Mouse (Mus musculus) forebrain, postnatal 0 days (tissue): Measurements from ENCODE around the gene 1700023F06Rik. TPM values are rescaled to one million over a fixed set of nuclear protein-coding genes. Genes with fewer than 3 reads are reported as not detected.
A peak's percentile ranks its signal among the peaks of the same experiment; 100 is the strongest.

ENCODE experiments used
- ATAC-seq: fragments of 200-750 bp; cut with Nextera tagmentation; 2 replicates; pipeline ENCODE4 v1.8.0; 2017; ENCODE audit warnings: mild to moderate bottlenecking, moderate library complexity
- DNase-seq: peaks from one replicate; pipeline ENCODE4 v3.0.0-alpha.2; 2015
- H3K27ac ChIP-seq: fragments of 300-500 bp; sonication (generic); 2 replicates; pipeline ENCODE4 v1.5.1; 2014; ENCODE audit warnings: low read depth, mild to moderate bottlenecking, antibody characterized with exemption, low read length, moderate library complexity, mixed read lengths
- H3K27me3 ChIP-seq: fragments of 300-500 bp; sonication (generic); 2 replicates; pipeline ENCODE4 v1.6.1; 2014; ENCODE audit warnings: mild to moderate bottlenecking, low read length, mixed read lengths; ENCODE audit not compliant: insufficient read depth
- H3K36me3 ChIP-seq: fragments of 300-500 bp; sonication (generic); 2 replicates; pipeline ENCODE4 v1.6.1; 2014; ENCODE audit warnings: mild to moderate bottlenecking, moderate library complexity; ENCODE audit not compliant: insufficient read depth
- H3K4me1 ChIP-seq: fragments of 300-500 bp; sonication (generic); 2 replicates; pipeline ENCODE4 v1.6.1; 2014; ENCODE audit warnings: antibody characterized with exemption; ENCODE audit not compliant: insufficient read depth
- H3K4me2 ChIP-seq: fragments of 300-500 bp; sonication (generic); 2 replicates; pipeline ENCODE4 v1.6.1; 2014; ENCODE audit warnings: low read depth, mild to moderate bottlenecking, moderate library complexity
- H3K4me3 ChIP-seq: fragments of 300-500 bp; sonication (generic); 2 replicates; pipeline ENCODE4 v1.5.1; 2014; ENCODE audit warnings: low read depth, low read length, mixed read lengths
- H3K9ac ChIP-seq: fragments of 300-500 bp; sonication (generic); 2 replicates; pipeline ENCODE4 v1.6.1; 2014; ENCODE audit warnings: mild to moderate bottlenecking
- H3K9me3 ChIP-seq: fragments of 300-500 bp; sonication (generic); 2 replicates; pipeline ENCODE4 v1.6.1; 2016; ENCODE audit warnings: low read length
- CTCF ChIP-seq: sonication (generic); IDR thresholded peaks from 2 replicates; pipeline ENCODE4 v1.5.1; 2016; ENCODE audit warnings: antibody characterized with exemption, control low read depth, low read depth
- WGBS: fragments of 180-500 bp; shearing (Covaris S2); extraction: QIAGEN DNeasy Blood & Tissue Kit; methylation state at CpG from one replicate; pipeline ENCODE4 v1.1.7; 2014; 5-methylcytosine and 5-hydroxymethylcytosine counted together
- polyA plus RNA-seq: library from polyadenylated mRNA; unstranded; fragments of >200 nt; fragmentation: Nextera tagmentation; extraction: Ambion mirVana; gene quantifications from 2 replicates; pipeline ENCODE4 v1.2.1, GENCODE M21; 2015
- total RNA-seq: library from RNA; depleted of rRNA; stranded (reverse); fragments of >200 nt; gene quantifications from 2 replicates; pipeline ENCODE4 v1.2.3, GENCODE M21; 2014

Gene 1700023F06Rik
- total and polyA plus RNA-seq, 2 experiments from 2014 or later = 0.71 to 3.1 TPM

- Histone ChIP-seq H3K27ac (no peak overlapping the region), H3K27me3 (no peaks in the 10 kb centered on the region), H3K36me3 (peaks cover 10% of the 10 kb centered on the region), H3K9ac (no peak overlapping the region), H3K9me3 (no peaks in the 10 kb centered on the region), H3K4me1 (no peaks in the 10 kb centered on the region), H3K4me3 (no peak overlapping the region), H3K4me2 (no peak overlapping the region)
- DNase-seq (no peak), ATAC-seq (no peak)
- 72% methylated on average over 6 of the region's 6 CpGs for WGBS
- TF ChIP-seq CTCF = no peak
These were observed 28.1 kb upstream of the 1700023F06Rik start for GRCm38 (mm10) chr11:103236431-103236830.

GRCm38 (mm10) chr11:103235702-103236101 is 27.3 kb upstream of the 1700023F06Rik start:
- 72% methylated on average over 11 of the region's 11 CpGs for WGBS
- no peaks in the 10 kb centered on the region for H3K9me3 ChIP-seq
- TF ChIP-seq CTCF = no peak
- DNase-seq (no peak), ATAC-seq (no peak)
- H3K4me2 ChIP-seq = no peak overlapping the region
- H3K4me1 ChIP-seq = no peaks in the 10 kb centered on the region
- no peak overlapping the region for H3K9ac ChIP-seq
- H3K27ac ChIP-seq = no peak overlapping the region
- H3K4me3 ChIP-seq = no peak overlapping the region
- no peaks in the 10 kb centered on the region for H3K27me3 ChIP-seq
- H3K36me3 ChIP-seq = peaks cover 13% of the 10 kb centered on the region

DNA sequence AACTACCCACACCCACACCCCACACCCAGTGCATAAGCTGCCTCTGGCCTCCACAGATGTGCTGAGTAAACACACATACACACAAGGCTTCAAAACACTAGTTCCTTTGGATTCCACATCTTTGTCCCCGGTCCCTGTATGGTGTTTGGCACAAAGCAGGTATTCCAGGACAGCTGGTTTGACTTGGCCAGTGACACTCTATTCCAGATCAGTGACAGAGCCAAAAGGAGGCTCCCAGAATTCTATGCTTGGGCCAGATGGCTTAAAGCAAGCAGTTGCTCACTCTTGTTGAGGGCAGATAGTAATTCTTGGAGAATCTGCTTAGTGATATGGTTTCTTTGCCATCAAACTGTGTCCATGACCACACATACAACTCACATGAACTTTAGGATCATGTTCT is 26.1 kb upstream of the 1700023F06Rik start:
- ATAC-seq (no peak), DNase-seq (no peak)

DNA sequence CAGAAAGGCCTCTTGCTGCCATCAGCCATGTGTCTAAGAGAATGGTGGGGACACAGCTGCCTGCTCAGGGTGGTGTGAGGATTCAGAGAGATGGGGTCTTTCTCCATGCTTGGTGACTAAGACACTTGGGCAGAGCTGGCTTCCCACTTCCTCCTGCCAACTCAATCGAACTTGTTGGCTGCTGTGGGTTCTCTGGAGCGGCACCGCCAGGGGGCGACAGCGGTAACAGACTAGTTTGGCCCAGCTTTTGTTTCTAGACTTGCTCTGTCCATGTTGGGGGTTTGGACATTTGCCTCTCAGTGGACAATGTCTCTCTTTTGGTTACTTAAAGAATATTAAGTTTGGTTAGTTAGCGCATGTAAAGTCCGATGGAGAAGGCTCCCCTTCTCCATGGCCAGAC is 24.6 kb upstream of the 1700023F06Rik start:
- no peak overlapping the region for H3K27ac ChIP-seq
- no peak overlapping the region for H3K9ac ChIP-seq
- H3K9me3 ChIP-seq = no peaks in the 10 kb centered on the region
- ATAC-seq = no peak
- WGBS = 31% methylated on average over 7 of the region's 7 CpGs
- H3K27me3 ChIP-seq = no peaks in the 10 kb centered on the region
- peaks cover 22% of the 10 kb centered on the region for H3K36me3 ChIP-seq
- no peak overlapping the region for H3K4me3 ChIP-seq
- peak; percentile 74 for DNase-seq
- no peak overlapping the region for H3K4me2 ChIP-seq
- peak; percentile 83 for TF ChIP-seq CTCF
- H3K4me1 ChIP-seq = no peaks in the 10 kb centered on the region

More for the DNA sequence above, 26.1 kb upstream of the 1700023F06Rik start:
- WGBS = 53% methylated on average over 1 of the region's 1 CpGs
- Histone ChIP-seq H3K4me2 (no peak overlapping the region), H3K36me3 (peaks cover 25% of the 10 kb centered on the region), H3K27me3 (no peaks in the 10 kb centered on the region), H3K9ac (no peak overlapping the region), H3K9me3 (no peaks in the 10 kb centered on the region), H3K4me3 (no peak overlapping the region), H3K4me1 (no peaks in the 10 kb centered on the region), H3K27ac (no peak overlapping the region)
- TF ChIP-seq CTCF = no peak

GRCm38 (mm10) chr11:103231367-103231766 is 23.0 kb upstream of the 1700023F06Rik start:
- Histone ChIP-seq H3K4me2 (no peak overlapping the region), H3K27me3 (no peaks in the 10 kb centered on the region), H3K36me3 (peaks cover 35% of the 10 kb centered on the region), H3K4me3 (no peak overlapping the region), H3K4me1 (no peaks in the 10 kb centered on the region), H3K27ac (no peak overlapping the region), H3K9me3 (no peaks in the 10 kb centered on the region), H3K9ac (no peak overlapping the region)
- DNase-seq (no peak), ATAC-seq (no peak)
- TF ChIP-seq CTCF = no peak
- 92% methylated on average over 7 of the region's 7 CpGs for WGBS

GRCm38 (mm10) chr11:103230626-103231025 is 22.3 kb upstream of the 1700023F06Rik start:
- no peak for TF ChIP-seq CTCF
- no peak overlapping the region for H3K9ac ChIP-seq
- H3K4me3 ChIP-seq = no peak overlapping the region
- ATAC-seq (no peak), DNase-seq (no peak)
- no peaks in the 10 kb centered on the region for H3K4me1 ChIP-seq
- no peak overlapping the region for H3K27ac ChIP-seq
- peaks cover 43% of the 10 kb centered on the region for H3K36me3 ChIP-seq
- 92% methylated on average over 19 of the region's 19 CpGs for WGBS
- H3K27me3 ChIP-seq = no peaks in the 10 kb centered on the region
- H3K4me2 ChIP-seq = no peak overlapping the region
- H3K9me3 ChIP-seq = no peaks in the 10 kb centered on the region

DNA sequence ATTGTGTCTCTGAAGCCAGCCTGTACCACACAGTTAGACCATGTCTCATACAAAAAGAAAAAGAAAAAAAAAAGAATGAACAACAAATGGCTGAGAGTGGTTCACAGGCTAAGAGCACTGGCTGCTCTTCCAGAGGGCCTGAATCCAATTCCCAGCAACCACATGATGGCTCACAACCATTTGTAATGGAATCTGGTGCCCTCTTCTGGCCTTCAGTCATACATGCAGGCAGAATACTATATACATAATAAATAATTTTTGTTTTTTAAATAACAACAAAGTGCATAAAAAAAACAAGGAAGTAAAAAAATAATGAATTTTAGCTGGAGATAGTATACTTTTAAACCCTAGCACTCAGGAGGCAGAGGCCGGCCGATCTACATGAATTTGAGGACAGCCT is 21.2 kb upstream of the 1700023F06Rik start:
- no peak overlapping the region for H3K4me2 ChIP-seq
- H3K9ac ChIP-seq = no peak overlapping the region
- H3K27ac ChIP-seq = no peak overlapping the region
- TF ChIP-seq CTCF = no peak; the same call in 1 of the 2 replicates
- WGBS = 98% methylated on average over 2 of the region's 2 CpGs
- no peak for ATAC-seq
- no peaks in the 10 kb centered on the region for H3K27me3 ChIP-seq
- no peaks in the 10 kb centered on the region for H3K4me1 ChIP-seq
- DNase-seq = no peak
- H3K4me3 ChIP-seq = no peak overlapping the region
- H3K36me3 ChIP-seq = peaks cover 52% of the 10 kb centered on the region
- H3K9me3 ChIP-seq = no peaks in the 10 kb centered on the region
